Mouse (Mus musculus) adrenal gland, postnatal 4 days (tissue): ENCODE results near the gene Ccdc73. TPM values are rescaled to one million over a fixed set of nuclear protein-coding genes. Genes with fewer than 3 reads are reported as not detected.
"Not testable (repeated sequence)": the region's sequence is repeated elsewhere in the genome, so short reads cannot be mapped to it uniquely, and the experiment has no call there.

Source experiments
- DNase-seq, 2 experiments: peaks; one replicate each; pipeline ENCODE4 v3.0.0; 2021 to 2022; ENCODE audit warnings: low spot score in 2 of 2, mixed read lengths in 2 of 2
- total RNA-seq, 2 experiments: library from RNA; stranded (reverse); gene quantifications; 2 replicates each; pipeline ENCODE4 v1.2.3; 2021

The Ccdc73 gene
- total RNA-seq, 2 experiments from 2014 or later: 3.9 to 5.2 TPM

GRCm38 (mm10) chr2:104864176-104864860 lies 3.3 kb upstream of the Ccdc73 start:
- no peak for DNase-seq

GRCm38 (mm10) chr2:104869101-104869500 lies 1.5 kb downstream of the Ccdc73 start:
- no peak for DNase-seq

DNA sequence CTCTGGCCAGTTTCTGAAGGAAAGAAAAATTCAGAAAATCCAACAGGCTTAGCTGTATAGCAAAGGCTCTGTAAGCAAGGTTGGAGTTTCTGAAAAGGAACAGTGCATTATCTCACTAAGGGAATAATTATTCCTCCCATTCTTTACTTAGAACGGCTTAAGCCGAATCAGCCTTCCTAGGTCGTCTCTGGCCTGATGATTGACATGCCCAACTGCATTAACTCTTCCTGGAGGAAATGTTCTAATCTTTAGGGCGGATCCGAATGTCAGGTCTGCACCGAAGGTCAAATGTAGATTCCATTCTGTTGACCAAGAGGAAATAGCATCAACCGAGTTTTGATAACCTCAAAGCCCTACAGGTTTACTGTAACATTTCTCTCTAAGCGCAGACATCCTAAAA lies 11.2 kb downstream of the Ccdc73 start:
- DNase-seq: no peak

GRCm38 (mm10) chr2:104886109-104886508 lies 18.5 kb downstream of the Ccdc73 start:
- no peak for DNase-seq

DNA sequence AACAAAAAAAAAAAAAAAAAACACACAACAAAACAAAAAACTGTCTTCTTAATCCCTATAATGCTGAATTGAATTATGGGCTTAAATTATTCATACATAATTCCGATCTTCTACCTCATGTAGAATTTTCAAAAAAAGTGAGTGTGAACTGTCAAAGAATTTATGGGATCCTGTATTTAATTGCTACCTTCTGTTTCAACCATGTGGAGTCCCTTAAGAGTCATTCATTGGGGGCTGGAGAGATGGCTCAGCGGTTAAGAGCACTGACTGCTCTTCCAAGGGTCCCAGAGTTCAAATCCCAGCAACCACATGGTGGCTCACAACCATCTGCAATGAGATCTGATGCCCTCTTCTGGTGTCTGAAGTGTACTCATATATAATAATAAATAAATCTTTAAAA lies 19.7 kb downstream of the Ccdc73 start:
- DNase-seq: not testable (repeated sequence)

DNA sequence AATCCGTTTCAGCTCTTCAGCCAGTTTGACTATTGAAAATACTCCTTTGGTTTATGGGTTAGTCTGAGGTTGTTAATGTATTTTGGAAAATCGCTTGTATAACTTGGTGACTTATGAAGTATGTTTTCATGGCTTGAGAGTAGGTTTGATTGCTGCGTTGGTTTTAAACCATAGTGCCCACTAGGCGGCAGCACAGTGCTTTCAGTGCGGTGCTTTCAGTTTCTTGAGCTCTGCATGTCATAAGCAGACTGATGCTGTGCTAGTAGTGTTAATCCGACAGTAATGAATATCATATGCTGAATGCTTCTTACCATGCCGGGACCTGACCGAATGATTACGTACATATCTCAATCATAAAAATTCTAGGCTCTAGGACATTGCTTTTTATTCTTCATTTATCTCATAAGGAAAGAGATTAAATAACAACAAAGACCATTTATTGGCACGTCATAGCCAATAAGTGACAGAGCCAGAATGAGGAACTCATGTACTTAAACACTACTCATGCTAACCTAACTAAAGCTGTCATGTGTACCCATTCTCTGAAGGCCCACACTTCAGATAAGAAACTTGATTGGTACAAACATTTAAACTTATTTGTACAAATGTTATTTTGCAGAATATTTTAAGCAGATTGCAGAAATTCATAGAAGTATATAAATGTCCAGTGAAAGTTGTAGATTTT lies 20.4 kb downstream of the Ccdc73 start:
- peak; percentile 31 to 50 for DNase-seq

DNA sequence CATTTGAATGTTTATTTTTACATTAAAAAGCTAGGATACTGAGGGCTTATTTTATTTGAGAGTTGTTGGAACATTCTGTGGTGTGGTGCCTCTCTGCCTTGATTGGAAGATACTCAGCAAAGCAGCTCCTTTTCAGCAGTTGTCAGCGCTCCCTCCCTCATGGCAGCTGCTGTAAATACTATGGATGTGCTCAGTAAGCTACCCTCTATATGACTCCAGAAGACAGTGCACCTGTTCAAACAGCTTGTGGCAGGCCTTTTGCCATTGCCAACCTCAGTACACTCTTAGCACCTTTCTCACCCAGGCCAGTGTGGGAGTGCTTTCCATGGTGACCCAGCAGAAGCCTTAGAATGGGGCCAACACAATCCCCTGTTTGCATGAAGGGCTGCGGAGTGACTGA lies 32.4 kb downstream of the Ccdc73 start:
- DNase-seq: no peak

DNA sequence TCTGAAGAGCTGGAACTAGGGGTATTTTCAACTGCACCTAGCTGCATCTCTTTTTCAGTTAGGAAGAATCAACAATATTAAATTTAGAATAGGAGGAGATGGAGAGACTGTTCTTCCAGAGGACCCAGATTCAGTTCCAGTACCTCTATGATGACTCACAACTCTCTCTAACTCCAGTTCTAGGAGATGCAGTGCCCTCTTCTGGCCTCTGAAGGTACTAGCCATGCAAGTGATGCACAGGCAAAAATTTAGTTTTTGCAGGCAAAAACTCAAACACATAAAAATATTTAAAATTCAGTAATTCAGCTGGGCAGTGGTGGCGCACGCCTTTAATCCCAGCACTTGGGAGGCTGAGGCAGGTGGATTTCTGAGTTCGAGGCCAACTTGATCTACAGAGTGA lies 48.1 kb downstream of the Ccdc73 start:
- no peak for DNase-seq

GRCm38 (mm10) chr2:104964492-104964891 lies 96.9 kb downstream of the Ccdc73 start:
- DNase-seq: no peak

GRCm38 (mm10) chr2:104981712-104982111 lies 114.1 kb downstream of the Ccdc73 start:
- no peak for DNase-seq

GRCm38 (mm10) chr2:104985796-104986195 lies 118.2 kb downstream of the Ccdc73 start:
- no peak for DNase-seq

DNA sequence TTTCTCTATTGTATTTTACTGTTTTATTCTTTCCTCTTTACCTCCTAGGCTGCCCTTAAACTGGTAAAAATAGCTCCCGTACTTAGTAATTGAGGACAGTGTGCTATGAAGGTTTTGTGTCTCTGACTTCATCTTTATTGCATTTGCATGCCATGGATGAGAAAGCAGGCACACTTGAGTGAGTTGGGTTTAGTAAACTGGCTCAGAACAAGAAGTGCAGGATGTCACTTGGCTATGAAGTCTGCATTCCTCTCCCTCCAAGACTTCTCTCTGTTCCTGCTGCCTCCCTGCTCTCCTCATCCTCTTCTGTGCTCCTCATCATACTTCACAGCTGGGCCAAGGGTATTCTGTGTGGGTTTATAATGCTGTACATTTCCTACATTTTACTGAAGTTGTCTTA lies 121.4 kb downstream of the Ccdc73 start:
- DNase-seq: no peak

- no peak for DNase-seq
These were observed 126.8 kb downstream of the Ccdc73 start for GRCm38 (mm10) chr2:104994436-104994835.

DNA sequence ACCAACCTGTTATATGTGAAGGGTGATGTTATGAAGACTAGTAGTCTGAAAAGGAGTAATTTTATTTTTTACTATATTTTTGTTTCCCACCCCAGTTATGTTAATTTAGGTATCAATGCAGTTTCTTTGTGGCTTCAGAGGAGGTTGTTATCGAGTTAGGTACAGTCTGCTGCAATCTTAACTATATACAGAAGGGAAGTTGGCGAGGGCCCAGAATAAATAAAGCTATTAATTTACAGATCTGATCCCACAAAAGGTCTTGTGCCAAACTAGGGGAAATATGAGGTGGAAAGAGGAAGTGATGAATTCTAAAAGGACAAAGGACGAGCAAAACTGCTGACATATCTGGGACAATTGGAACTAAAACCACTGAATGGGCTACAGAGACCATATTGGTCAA lies 128.6 kb downstream of the Ccdc73 start:
- no peak for DNase-seq

DNA sequence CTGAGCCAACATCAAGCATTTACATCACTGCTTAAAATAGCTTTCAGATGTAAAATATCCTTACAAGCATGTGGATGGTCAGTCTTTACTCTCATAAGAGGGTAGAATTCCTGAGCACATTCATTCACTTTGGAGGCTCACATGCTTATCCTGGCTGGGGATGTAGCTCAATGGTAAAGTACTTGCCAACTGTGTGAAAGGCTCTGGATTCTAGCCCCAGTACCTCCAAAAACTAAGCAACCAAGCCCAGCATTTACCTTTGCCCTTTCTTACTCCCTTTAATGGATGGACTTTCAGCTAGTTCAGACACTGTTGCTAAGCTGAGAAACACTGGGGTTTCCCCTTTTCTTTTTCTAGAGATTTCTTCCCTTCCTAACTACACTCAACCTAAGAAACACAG lies 139.6 kb downstream of the Ccdc73 start:
- DNase-seq: no peak

- no peak for DNase-seq
These were observed 148.8 kb downstream of the Ccdc73 start for GRCm38 (mm10) chr2:105016192-105016966.

DNA sequence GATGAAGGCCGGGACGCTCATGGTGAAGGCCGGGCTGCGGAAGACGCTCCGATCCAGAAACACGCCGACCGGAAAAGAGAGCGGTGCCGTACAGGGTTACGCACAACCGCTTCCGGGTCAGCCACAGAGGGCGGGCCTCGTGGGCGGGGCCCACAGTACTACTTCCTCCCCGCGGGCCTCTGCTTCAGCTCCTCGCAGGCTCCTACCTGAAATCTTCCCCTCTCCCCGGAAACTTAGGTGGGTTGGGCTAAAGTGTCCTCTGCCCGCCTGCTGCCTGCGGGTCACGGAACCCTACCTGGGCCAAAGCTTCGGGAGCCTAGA lies 149.3 kb downstream of the Ccdc73 start, which contains the start of gene Eif3m:
Eif3m (minus strand) TSS at position 114 of the 321 bp plus-strand sequence.
- DNase-seq: peak; percentile 84 to 90

DNA sequence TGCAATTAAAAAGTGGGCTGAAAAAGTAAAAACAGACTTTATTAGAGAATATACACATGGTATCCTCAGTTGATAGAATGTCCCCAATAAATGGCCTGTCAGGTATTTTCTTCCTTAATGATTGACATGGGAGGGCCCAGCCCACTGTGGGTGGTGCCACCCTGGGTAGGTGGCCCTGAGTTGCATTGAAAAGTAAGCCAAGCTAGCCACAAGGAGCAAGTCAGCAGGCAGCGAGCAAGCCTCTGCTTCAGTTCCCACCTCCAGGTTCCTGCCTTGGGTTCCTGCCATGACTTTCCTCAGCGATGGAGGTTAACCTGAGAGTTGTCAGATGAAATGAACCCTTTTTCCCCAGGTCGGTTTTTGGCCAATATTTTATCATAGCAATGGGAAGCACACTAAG lies 150.2 kb downstream of the Ccdc73 start:
- no peak for DNase-seq

DNA sequence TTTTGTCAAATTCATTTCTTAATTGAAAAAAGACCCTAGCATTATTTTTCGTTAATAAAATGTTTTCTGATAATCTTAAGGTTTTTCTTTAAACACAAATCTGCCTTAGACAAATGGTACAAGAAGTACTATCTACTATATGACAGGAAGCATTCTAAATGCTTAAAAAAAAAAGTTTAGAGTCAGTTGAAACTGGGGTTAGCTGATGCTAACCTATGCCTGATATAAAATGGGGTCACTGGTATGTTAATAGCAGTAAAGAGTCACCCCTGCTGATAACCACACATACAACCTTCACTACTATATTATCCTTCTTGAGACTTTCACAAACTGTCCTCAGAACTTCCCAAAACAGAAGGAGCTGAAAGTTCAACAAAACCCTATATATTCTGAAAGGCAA lies 151.9 kb downstream of the Ccdc73 start:
- DNase-seq: no peak

DNA sequence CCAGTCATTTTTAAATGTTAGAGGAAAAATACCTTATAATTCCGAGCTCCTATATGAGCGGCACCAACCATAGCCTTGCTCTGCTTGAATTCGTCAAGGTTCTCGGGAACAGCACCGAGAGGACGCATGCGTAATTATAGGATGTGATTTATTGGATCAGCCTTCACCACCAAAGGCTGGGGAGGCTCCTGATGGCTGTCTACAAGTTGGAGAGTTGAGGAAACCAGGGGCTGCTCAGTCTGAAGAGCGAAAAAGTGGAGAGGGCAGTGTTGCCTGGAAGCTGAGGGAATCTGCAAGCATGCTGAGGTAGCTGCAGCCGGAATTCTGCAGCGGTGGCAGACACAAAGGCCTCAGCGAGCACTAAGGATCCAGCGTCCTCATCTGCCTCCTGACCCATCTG lies 153.7 kb downstream of the Ccdc73 start:
- no peak for DNase-seq

DNA sequence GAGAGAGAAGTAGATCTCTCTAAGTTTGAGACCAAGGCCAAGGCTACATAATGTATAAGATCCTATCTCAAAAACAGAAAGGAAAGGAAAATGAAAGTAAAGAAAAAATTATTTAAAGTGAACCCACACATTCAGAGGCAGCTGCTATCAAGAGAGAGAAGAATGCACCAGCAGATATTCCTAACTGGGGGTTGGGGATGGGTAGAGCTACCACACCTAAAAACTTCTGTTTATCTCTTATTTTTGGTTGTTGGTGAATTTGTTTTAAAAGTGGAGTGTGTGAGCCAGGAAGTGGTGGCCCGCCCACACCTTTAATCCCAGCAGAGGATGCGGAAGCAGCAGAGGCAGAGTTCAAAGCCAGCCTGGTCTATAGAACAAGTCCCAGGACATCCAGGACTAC lies 154.2 kb downstream of the Ccdc73 start:
- no peak for DNase-seq

DNA sequence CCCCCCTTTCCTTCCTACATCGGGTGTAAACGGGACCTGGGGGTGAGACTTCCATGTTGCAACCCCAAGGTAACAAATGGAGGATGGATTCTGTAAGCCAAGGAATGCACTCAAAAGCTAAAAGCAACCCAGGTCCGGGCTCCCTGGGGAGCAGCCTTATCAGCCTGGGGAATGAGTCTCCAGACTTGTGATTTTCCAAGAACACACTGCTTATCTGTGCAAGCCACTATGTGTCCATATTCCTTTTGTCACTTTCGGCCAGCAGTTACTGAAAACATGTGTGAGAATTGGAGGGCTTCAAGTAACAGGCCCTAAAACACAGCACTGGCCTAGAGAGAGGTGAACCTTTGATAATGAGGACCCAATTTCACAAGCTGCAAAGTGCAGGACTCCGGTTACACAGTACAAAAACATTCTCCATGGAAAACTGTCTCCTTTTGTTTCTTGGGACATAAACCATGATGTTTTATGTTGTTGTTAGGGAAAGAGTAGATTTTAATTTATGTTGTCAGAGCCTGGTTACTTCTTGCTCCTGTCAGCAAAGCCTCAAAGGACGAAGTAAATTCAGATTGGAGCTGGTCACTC lies 155.5 kb downstream of the Ccdc73 start:
- no peak for DNase-seq
